Mouse (Mus musculus) embryonic fibroblast, embryonic 13.5 days (primary cell): ENCODE measurements around the gene Dbr1.

Source experiments
- CTCF ChIP-seq: IDR thresholded peaks from 2 replicates; pipeline ENCODE4 v1.5.1; 2011; ENCODE audit warnings: mild to moderate bottlenecking, control low read depth, low read length, moderate library complexity, borderline replicate concordance; ENCODE audit not compliant: insufficient read depth
- POLR2A ChIP-seq: IDR thresholded peaks from 2 replicates; pipeline ENCODE4 v1.6.1; 2011; ENCODE audit warnings: low read depth, mild to moderate bottlenecking, control low read depth, low read length, moderate library complexity

DNA sequence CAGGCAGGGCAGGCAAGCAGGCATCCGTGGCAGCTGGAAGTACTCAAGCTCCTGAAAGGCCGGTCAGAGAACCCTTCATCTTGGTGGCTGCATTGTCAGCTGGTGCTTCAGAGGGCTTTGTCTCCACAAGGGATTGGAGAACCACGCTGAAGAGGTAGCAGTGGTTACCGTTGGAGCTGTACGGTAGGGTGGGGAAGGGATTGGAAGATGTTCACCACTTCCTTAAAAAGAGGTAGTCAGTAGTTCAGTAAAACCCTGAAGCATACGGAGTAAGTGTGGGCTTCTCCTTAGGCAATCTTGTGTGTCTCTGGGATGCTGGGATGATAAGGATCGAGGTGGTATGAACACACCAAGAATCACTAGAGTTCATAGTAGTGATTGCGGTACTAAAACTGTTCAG lies 15.5 kb downstream of the Dbr1 start:
- TF ChIP-seq CTCF (no peak), POLR2A (no peak)
